Mouse (Mus musculus) thymus, postnatal 0 days (tissue): Measurements from ENCODE around the gene Dclk1. TPM values are rescaled to one million over a fixed set of nuclear protein-coding genes. Genes with fewer than 3 reads are reported as not detected.
"Not testable (repeated sequence)": the region's sequence is repeated elsewhere in the genome, so short reads cannot be mapped to it uniquely, and the experiment has no call there.

Experiments
- DNase-seq: peaks from one replicate; pipeline ENCODE4 v3.0.0-alpha.2; 2015; ENCODE audit warnings: low spot score
- polyA plus RNA-seq: library from polyadenylated mRNA; unstranded; fragments of >200 nt; fragmentation: Nextera tagmentation; extraction: Ambion mirVana; gene quantifications from 2 replicates; pipeline ENCODE4 v1.2.1, GENCODE M21; 2015

The Dclk1 gene
- 2.6 and 3.3 TPM in 2 replicates for polyA plus RNA-seq

DNA sequence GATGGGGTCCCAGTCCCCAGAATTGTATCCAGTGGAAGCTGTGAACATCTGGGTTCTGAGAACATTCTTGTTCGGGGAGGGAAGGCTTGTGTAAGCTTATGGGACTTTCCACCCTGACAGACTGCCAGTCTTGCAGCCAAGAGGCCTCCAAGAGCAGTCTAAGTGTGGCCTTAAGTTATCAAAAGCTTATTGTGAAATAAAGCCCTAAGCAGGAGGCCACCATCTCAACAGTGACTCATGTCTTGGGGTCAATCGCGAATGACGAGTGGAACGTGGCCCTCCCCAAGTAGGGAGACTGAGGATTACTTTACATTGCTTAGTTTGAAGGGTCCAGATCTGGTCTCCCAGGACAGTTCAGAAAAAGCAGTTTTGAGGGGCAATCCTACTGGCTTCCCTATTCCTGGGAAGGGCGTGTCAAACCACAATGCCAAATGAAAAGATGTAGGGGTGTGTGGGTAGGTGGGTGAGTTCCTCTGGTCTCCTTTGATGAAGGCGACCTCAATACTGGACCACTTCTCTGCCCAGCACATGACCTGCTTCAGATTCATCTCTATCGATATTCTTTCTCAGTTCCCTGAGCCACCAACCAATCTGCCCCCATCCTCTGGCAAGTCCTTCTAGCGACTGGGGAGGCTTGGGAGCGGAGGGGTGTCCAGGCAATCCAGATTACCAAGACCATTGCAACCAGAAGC is at the start of gene Dclk1:
TSS of gene Dclk1 (plus strand) at position 635 of the 692 bp plus-strand sequence.
- DNase-seq, result no peak

DNA sequence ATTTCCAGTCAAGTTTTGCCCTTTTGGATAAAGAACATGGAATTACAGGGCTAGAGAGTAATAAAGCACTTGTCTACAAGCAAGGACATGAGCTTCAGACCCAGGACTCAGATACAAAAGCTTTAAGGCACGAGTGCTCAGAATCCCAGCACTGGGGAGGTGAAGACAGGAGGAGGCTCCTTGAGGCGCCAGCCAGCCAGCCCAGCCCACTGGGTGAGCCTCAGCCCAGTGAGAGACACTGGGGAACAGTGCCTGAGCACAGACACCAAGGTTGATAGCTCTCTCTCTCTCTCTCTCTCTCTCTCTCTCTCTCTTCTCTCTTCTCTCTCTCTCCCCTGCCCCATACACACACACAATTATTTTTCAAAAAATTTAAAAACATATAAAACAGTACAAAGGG is 48.8 kb upstream of the Dclk1 start:
- no peak for DNase-seq

DNA sequence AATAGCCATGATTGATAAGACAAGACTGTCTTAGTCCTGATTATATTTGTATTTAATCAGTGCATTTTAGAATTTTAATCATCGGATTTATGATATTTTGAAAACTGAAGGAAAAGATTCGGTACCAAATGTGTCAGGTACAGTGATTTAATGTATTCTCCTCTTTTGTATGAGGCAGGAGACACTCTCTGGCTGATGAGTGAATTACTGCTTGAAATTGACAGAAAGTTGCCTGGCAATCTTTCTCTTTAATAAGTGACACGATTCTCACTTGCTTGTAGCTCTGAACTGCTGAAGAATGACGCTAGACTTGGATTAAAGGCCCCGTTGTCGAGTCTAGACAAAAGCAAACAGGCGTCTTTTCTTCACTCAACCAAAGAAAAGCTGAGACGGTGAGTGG is 47.4 kb upstream of the Dclk1 start:
- DNase-seq, result no peak

DNA sequence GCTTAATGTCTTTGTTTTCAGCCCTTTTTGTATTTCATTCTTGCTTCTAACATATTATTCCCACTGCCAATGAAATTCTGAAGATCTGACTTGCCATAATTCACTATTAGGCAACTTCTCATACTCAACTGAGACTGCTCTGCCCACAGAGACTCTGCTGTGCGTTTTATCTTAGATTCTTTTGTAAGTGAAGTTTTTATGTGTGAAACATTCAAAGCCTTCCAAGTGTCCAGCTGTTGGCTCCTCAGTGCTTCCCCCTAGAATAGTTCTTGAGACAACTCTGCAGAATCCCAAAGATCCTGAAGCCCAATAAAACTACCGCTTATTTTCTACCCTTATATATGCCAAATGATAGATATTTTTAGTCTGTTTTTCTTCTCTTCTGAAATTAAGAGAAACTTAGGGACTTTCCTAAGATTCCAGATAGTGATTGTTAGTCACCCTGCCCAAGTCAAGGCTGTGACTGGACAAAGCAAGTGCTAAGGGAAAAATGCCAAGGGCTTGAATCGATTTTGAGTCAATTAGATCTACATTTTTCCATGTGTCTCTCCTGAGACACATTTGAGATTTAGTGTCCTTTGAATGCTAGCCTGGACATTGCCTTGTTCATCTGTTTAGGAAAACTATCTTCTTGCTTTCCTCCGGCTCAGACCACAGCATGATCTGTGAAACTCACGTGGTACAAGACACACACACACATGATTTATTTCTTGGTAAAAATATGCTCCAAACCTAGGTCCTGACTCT is 46.4 kb upstream of the Dclk1 start:
- no peak for DNase-seq

DNA sequence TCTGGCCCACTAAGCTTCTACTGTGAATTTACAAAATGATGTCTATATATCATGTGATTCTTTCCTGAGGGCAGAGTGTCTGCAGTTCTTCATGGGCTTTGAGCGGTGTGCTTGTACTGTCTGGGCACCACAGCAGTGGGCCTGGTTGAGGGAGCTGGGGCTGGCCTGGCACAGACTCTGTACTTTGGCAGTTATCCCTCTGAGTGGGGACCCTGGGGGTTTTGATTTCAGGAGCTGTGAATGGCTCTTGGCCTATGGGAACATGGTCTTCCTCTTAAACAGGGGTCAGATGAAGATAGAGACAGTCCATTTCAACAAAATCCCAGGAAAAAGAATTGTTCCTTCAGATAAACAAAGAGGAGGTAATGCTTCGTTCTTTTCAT is 45.8 kb upstream of the Dclk1 start:
- DNase-seq, result no peak

DNA sequence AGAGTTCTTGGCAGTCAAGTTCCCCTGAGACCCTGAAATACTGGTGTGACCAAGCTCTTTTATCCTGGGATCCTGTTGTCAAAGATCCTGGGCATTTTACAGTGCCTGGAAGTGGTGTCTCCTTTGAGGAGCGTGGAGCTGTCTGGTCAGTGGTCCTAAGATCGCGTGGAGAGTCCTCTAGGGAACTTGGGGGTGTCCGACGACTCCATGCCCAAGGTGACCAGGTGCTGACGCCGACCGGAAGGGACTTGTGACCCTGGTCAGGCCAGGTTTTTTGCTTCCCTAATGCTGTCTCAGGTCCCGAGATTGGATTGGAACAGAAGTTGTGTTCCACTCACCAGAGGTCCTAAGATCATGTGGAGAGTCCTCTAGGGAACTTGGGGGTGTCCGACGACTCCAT is 38.5 kb upstream of the Dclk1 start:
- DNase-seq, result not testable (repeated sequence)

DNA sequence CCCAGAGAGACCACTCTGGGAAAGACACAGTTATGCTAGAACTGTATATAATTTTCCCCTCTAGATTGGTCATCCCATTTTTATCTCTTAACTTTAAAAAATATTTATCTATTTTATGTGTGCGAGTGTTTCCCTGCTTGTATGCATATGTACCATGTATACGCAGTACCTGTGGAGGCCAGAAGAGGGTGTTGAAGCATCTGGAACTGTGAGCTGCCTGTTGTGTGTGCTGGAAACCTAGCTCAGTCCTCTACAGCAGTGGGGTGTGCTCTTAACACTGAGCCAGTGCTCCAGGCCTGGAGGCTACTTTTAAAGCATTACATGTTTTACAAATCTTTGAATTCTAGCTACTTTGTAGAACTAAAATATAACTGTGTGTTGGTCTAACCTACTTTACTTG is 35.8 kb upstream of the Dclk1 start:
- DNase-seq, result no peak

DNA sequence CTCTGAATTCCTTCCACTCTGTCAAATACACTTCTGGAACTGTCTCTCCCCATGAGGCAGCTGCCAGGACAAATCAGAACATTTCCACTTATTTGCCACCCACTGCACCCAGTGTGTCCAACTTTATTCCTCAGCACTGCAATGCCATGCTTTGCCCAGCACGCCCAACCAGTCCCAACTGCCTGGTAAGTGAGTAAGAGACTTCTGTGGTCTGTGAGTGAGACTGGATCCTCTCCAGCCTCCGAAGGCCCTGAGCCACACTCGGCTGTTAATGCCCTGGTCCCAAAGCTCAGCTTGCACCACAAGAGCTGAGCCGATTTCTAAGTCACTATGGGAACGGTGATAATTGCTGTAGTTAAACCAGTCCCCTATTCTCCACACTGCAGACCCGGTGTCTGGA is 34.5 kb upstream of the Dclk1 start:
- no peak for DNase-seq

DNA sequence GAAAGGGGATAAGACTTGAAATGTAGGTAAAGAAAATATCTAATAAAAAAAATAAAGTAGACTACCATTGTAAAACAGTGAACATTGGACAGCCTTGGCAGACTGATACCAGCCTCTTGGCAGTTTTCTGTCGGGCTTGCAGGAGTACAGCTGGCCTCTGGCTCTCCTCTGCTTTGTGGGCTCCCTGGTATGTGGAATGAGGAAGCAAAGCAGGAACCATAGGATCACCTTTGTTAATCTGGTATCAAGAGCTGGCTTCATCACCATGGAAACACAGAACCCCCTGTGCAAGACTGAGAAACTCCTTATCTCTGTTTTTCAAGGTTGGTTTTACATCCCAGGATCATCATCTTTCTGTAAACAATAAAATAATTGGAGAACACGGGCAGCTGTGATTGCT is 29.9 kb upstream of the Dclk1 start:
- DNase-seq, result no peak

DNA sequence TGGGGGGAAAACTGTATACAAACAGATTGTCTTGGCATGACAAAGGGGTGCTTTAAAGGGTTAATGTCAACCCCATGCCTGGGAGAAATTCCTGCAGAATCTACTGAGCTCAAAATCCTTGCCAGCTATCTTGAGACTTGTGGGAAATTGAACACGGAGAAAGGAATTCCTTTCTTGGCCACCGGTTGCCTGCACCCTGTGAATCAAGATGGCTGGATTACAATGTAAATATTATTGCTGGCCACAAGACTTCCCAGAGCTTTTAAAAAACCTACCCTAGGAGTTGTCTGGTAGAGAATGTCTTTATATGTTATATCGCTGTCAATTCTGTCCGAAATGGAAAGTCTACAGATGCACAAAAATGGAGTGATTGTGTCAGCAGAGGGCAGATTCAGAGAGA is 28.4 kb upstream of the Dclk1 start:
- DNase-seq, result no peak

DNA sequence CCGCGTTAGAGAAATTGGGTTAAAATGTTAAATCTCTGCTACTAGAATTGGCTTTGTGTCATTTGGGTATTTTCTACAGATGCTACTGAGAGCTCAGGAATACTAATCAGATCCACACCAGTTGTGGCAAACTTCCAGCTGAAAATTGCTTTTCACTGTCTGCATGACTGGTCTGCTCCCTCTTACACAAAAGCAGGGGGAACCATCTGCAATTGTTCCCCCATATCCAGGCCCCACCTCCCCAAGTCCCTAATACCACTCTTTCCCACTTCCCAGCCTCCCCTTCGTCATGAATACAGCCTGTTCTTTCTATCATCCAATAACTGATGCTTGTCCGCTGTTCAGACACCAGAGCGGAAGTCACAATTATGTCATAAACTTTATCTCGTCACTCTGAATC is 27.8 kb upstream of the Dclk1 start:
- no peak for DNase-seq

DNA sequence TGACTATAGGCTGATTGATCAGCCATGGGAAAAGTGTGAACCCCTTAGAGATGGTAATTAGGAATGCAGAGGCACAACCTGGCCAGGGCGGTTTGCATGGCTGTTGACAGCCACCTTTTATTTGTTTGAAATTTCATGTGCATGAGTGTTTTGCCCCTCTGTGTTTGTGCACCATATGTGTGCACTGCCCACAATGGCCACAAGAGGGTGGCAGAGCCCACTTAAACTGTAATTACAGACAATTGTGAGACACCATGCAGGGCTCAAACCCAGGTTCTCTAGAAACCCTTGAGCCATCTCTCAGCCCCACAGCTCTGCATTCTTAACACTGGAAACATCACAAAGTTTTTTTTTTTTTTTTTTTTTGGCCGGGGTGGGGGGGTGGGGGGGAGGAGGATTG is 19.7 kb upstream of the Dclk1 start:
- no peak for DNase-seq

DNA sequence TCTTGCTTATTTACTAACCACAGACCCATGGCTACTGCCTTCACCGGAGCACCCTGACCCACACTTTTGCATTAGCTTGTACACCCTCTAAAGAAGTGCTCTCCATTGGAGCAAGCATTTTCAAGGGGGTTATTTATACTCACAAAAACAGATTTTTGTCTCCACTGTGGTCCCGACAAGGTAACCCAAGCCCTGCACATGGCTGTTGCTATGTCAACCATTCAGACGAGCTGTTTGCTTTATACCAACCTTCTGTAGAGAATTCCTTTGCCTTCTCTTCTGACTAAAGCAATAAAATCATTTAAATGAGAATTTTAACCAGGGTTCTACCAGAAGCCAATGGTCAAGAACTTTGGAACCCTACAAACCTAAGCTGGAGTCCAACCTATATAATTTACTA is 18.3 kb upstream of the Dclk1 start:
- no peak for DNase-seq

DNA sequence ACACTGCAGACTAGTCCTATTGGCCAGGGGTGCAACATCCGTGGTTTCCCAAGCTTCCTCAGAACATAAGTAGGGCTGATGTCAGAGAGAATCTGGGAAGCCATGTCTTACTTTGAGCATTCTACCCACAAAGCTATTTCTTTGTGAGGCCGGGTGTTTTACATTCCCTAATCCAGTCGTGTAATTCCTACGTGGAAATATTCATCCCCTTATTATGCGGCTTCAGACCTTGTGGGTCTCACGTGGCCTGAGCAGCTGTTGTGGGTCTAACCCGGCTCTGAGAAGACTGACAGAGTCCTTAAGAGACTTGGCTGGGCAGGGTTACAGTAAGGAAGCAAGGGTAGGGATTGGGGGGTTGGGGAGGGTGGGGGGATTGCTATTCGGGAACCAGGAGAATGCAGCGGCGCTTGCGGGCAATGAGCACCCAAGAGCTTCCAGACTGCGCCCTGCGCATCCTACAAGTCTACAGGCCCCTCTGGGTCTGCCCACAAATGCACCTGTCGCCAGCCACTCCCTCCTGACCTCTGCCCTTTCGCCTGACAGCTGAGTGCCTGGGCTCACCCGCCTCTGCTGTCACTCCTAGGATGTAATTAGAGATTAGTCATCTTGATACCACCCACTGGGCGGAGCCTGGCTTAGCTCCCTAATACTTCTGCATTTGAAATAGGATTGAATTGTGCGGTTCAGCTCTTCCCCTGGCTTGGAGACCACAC is 15.5 kb upstream of the Dclk1 start:
- no peak for DNase-seq

DNA sequence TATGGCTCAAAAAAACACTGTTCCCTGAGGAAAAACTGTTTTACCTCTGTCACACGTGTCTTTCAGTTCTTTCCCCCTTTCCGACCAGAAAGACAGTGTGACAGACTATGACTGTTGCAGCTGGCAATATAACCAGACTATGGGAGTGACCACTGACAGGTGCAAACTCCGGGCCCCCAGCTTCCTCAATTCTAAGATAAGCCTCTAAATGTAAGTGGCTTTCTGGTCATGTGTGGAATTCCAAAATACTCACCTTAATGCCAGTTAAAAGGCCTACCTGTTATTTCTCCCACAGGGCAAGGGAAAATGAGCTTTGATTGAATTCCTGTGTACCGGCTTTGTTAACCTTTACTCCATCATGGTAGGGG is 15.0 kb upstream of the Dclk1 start:
- DNase-seq, result no peak

DNA sequence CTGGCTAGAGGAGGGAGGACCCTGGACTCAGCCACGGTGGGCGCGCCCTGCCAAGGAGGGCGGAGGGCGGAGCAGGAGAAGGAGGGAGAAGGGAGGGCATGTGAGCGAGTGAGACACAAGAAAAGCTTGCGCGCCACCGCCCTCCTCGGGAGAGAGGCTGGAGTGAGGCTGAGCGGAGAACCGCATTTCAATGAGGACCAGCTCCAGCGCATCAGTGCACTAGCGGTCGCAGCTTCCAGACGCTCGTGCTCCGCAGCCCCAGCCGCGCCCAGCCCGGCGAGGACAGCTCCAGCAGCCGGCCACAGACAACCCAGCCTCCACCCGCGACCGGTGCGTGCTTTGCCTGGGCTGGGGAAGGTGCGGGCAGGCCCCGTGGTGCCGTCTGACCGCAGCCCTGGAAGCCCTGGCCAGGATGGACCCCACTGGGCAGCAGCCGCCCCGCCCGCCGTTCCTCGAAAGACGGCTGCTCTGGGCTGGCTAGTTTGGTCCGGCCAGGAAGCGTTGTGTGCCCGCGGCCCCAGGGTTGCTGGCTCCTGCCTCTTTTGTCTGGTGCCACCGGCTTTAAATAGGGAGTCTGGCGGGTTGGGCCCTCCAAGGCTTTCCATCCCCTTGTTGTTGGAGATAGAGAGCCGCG is 375 bp downstream of the Dclk1 start:
- DNase-seq, result no peak

DNA sequence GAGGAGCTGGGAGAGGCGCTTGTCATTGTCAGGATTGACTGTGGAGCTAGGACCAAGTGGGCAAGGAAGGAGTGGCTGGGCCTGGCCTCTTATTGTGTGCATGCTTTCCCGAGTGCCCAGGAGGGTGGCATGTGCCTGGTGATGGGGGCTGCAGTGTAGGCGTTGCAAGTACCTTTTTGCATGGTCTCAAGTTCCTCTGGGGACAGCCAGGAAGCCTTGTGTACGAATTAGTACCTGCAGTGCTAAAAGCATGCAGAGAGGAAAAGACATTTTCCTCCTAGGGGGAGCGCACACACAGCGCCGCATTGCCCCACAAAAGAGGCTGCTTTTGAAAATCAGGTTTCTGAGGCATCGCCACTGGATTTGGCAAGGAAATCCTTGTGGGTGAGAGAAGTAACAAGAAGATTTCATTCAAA is 900 bp downstream of the Dclk1 start:
- no peak for DNase-seq

DNA sequence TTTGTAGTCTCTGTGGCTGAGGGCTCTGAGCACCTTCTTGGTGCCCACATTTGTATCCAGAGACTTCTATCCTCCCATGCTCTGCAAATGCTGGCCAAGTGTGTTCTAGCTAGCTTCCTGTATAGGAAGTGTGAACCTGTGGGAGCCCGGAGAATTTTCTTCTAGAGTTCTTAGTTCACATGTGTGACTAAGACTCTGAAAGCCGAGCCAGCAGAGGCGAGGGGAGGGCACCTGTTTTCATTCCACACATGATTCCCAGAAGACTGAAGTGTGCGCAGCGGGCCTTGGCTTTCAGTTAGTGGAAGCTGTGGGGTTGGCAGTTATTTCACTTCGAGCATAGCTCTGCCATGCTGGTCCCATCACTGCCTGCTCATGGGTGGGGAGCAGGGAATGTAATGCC is 1.9 kb downstream of the Dclk1 start:
- no peak for DNase-seq

DNA sequence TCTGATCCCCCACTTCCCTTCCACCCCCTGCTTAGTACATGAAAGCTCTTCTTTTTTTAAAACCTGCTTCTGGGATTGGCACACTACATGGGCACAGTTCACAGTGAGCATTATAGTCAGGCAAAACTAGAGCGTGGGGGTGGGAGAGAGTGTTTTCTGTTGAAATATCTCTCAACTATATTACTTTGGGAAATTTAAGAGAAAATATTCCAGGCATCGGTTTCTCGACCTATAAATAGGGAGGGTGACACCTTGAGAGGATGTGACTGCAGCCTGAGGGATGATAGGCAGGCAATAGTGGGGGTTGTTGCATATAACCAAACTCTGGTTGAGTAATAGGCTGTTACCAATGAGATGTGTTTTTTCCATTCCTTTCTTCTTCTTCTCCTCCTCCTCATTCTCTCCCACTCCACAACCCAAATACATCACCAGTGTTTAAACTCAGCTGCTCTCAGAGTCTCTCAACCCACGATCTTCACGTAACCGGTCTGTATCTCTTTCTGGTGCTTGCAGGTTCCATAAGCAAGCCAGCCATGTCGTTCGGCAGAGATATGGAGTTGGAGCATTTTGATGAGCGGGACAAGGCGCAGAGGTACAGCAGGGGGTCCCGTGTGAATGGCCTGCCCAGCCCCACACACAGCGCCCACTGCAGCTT is 4.6 kb downstream of the Dclk1 start:
- DNase-seq, result no peak

DNA sequence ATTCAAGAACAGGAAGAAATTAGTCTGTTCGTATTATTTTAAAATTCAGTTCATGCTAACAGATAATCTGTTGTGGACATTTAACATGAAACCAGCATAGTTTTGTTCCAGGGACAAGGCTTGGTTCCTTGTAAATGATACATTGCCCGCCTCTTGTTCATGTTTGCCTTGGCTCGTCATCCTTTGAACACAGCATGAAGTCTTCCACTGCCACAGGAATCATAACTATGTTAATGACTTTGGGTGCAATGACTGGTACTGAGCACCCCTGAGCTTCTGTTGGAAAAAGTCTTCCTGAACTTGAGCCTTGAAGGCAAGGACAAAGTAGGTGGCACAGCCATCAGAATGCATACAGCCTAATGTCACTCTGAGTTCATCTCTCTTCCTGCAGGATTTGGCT is 5.9 kb downstream of the Dclk1 start:
- DNase-seq, result no peak

DNA sequence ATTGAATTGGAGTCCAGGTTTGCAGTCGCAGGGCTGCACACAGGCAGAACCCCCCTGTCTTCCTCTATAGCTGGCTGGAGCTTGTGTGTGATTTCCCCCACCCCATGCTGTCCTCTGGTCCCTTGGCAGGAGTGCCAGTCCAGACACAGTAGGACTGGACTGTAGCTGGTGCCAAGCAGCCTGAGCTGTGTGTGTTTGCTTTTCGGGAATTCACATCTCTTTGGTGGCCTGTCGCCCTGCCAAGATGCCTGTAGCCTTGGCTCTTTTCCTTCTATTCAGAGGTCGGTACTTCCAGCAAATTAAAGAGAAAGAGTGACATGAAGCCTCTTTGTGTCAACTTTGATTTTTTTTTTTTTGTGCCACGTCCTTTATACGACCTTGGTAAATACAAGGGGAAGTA is 6.3 kb downstream of the Dclk1 start:
- DNase-seq, result no peak

DNA sequence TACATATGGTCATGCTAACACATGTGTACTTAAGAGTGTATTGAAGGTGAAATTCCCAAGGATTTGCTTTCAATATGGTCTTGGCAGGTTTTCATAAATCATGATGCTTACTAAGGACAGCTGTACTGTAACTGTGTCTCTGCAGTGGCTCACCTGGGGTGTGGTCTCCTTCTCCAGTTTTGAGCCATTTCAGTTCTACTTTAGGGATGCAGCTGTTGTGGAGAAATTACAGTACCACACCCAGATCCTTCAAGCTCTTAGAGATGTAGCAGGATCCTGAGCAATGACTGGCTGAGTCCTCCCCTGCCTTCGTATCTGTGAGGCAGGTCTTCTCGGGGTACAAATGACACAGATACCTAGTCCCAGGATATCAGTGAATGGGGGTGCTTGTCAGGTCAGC is 8.5 kb downstream of the Dclk1 start:
- DNase-seq, result no peak
